Mouse (Mus musculus): Measurements from ENCODE around the gene Abcg5.

The Abcg5 gene

DNA sequence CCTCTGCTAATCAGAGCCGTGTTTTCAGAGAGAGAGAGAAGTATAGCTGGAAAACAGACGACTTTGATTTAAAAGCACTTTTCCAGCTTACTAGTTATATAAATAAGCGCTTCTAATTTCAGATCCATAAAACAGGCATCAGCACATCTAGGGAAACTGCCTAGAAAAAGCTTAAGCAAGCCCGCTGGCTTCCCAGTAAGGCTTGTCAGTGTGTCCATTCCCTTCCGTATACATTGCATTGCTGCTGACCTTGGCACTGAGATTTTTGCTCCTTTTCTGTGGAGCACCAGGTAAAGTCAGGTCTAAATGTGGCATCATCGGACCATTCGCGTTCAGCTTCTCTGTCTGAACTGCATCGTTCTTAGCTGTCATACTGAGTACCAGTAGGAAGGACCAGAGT is 40.5 kb downstream of the Abcg5 start:
- no peak for DNase-seq

DNA sequence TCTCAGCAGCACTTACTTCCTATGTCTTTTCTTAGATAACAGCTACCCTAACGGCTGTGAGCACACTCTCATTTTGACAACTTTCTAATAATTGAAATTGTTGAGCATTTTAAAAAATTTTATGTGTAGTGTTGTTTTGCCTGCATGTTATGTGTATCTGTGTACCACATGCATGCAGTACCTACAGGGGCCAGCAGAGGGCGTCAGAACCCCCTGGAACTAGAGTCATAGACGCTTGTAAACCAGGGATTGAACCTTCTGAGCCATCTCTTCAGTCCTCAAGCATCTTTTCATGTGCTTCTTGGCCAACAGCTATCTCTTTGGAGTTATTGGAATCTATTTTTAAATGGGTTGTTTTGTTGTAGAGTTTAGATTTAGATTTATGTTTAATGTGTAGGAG is 40.9 kb downstream of the Abcg5 start:
- DNase-seq: peak; percentile 74

- DNase-seq: no peak
These were observed 42.9 kb downstream of the Abcg5 start for GRCm38 (mm10) chr17:84639796-84640378.

DNA sequence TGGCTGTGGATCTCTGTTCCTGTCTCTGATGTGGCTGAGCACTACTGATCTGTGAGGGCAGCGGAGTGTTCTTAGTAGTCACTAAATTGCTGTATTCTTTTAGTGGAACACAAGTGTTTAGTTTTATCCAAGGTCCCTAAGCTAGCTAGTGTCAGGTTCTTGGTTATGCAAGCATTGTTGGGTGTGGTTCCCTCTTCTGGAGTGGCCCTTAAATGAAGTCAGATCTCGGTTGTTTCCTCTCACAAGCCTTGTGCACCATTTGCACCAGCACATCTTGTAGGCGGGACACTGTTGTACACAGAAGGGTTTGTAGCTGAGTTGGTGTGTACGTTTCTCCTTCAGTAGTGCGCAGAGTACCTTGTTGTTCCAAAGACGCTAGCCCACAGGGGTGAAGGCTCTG is 44.8 kb downstream of the Abcg5 start:
- DNase-seq: no peak

GRCm38 (mm10) chr17:84636328-84636727 is 46.5 kb downstream of the Abcg5 start:
- no peak for DNase-seq

DNA sequence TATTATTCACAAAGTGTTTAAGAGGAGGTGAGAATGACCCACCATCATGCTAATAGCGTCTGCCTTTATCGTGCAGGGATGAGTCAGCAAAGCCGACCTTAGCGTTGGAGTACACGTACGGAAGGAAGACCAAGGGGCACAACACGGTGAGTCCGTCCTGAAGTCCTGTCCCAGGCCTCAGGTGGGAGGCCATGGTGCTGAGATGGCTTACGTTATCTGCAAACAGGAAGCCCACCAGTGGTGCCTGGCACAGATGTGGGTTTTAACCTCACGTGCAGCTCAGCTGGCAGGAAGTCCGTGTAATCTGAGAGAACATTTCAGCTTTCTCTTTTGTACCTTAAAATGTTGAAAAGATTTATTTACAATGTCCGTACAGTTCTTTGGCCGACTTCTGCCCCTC is 49.4 kb downstream of the Abcg5 start:
- no peak for DNase-seq

- no peak for DNase-seq
These were observed 51.0 kb downstream of the Abcg5 start for GRCm38 (mm10) chr17:84631836-84632235.

GRCm38 (mm10) chr17:84628611-84629010 is 54.2 kb downstream of the Abcg5 start:
- no peak for DNase-seq

- DNase-seq: no peak
These were observed 55.1 kb downstream of the Abcg5 start for GRCm38 (mm10) chr17:84627721-84628120.

- DNase-seq: no peak
These were observed 55.9 kb downstream of the Abcg5 start for GRCm38 (mm10) chr17:84626857-84627305.

GRCm38 (mm10) chr17:84626276-84626856 is 56.4 kb downstream of the Abcg5 start, which contains the start of gene Dync2li1:
Gene Dync2li1 (plus strand): TSS chr17:84626496.
- DNase-seq: peak; percentile 94

- DNase-seq: no peak
These were observed 59.9 kb downstream of the Abcg5 start for GRCm38 (mm10) chr17:84622873-84623272.

- no peak for DNase-seq
These were observed 60.8 kb downstream of the Abcg5 start for GRCm38 (mm10) chr17:84622028-84622427.

DNA sequence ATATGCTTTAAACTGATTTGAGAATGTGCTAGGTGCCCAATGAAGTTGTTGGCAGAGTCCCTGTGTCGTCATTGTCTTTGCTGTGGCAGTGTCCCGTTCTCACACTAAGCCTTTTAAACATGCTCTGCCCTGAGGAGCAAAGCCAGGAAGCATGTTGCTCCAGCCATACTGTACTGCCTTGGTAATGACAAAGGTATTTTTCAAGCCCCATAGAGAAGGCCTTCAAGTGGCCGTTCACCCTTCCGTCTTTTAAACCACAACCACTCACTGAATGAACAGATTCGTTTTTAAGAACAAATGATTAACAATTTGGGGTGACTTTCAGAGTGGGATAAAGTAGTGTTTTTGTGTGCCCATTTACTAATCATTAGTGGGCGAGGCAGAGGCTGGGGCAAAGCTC is 61.6 kb downstream of the Abcg5 start:
- no peak for DNase-seq

DNA sequence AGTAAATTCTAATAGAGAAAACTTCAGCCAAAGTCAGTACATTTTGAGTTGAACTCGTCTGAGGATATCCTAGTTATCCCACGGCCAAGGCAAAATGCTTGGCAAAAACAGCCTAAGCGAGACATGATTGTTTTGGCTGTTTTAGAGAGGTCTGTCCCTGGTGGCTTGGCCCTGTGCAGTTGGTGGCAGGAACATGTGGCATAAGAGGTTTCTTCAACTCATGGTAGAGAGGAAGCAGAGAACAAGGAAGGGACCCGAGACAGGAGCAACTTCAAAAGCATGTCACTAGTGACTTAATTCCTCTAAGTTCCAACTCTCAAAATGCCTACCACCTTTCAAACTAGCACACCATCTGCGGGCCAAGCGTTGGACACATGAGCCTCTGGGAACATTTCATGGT is 62.2 kb downstream of the Abcg5 start:
- DNase-seq: no peak

- DNase-seq: no peak
These were observed 62.7 kb downstream of the Abcg5 start for GRCm38 (mm10) chr17:84620076-84620475.

- no peak for DNase-seq
These were observed 63.7 kb downstream of the Abcg5 start for GRCm38 (mm10) chr17:84619112-84619511.

- no peak for DNase-seq
These were observed 64.9 kb downstream of the Abcg5 start for GRCm38 (mm10) chr17:84617953-84618352.

DNA sequence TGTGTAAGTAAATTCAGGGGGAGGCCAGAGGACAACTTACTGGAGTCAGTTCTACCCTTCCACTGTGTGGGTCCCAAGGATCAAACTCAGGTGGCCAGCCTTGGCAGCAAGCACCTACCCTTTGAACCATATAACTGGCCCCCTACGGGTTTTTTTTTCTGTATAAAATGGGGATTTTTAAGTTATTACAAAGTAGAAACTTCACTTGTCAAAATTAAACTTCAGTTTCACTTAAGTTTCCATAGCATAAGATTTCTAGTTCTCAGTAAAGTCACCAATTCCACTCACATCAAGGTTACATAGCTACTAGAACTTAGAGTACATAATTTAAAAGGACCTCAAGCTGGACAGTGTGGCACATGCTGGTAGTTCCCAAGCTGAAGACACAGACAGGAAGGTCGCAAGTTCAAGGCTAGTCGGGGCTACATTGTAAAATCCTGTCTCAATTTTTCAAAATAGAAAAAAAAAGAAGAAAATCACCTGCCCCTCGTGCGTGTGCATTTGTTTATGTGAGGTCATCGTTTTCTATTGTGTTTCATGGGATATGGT is 66.2 kb downstream of the Abcg5 start:
- no peak for DNase-seq

- DNase-seq: no peak
These were observed 67.0 kb downstream of the Abcg5 start for GRCm38 (mm10) chr17:84615811-84616210.

DNA sequence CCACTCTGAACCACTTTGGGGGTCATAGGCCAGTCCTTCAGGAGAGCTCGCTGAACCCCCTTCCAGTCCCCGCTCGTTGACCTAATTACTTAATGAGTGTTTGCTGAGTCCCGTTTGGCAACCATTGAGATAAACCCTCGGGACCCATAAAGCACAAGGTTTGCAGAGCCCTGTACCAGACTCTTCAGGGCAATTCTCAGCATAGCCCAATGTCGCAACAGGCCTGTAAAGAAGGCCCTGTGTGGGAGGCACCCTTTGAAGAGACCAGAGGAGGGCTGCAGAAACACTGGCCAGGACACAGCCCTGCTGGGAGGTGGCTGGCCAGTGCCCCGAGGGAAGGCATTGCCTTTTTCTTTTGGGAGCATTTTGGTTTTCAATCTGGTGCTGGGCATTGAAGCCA is 70.8 kb downstream of the Abcg5 start:
- no peak for DNase-seq

DNA sequence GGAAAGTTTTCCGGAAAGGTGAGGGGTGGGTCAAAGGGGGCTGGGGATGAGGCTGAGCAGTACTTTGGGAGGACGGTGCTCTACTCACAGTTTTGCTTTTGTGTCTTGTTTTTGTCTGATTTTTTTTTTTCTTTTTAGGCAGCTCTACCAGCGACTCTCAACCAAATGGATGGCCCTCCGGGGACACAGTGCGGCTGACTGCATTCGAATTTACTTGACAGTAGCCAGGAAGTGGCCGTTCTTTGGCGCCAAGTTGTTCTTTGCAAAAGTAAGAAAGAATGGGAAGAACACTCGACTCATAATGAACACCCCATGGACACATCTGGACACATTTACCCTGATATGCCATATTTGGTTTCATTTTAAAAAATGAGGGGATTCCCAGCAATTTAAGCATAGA is 71.3 kb downstream of the Abcg5 start:
- no peak for DNase-seq

GRCm38 (mm10) chr17:84608606-84609005 is 74.2 kb downstream of the Abcg5 start:
- DNase-seq: no peak

All from right cerebral cortex, postnatal 14 days (tissue).